Mouse (Mus musculus) heart, embryonic 10.5 days (tissue): ENCODE results near the gene Kti12. TPM values are rescaled to one million over a fixed set of nuclear protein-coding genes. Genes with fewer than 3 reads are reported as not detected.

Source experiments
- DNase-seq: peaks from one replicate; pipeline ENCODE4 v3.0.0-alpha.2; 2017; ENCODE audit warnings: low spot score
- H3K27ac ChIP-seq: fragments of 300-500 bp; sonication (generic); 2 replicates; pipeline ENCODE4 v1.5.1; 2016; ENCODE audit warnings: mild to moderate bottlenecking
- H3K27me3 ChIP-seq: fragments of 300-500 bp; sonication (generic); 2 replicates; pipeline ENCODE4 v1.6.1; 2016; ENCODE audit warnings: mild to moderate bottlenecking; ENCODE audit not compliant: poor library complexity, insufficient read depth, severe bottlenecking
- H3K36me3 ChIP-seq: fragments of 300-500 bp; sonication (generic); 2 replicates; pipeline ENCODE4 v1.6.1; 2016; ENCODE audit warnings: mild to moderate bottlenecking, moderate library complexity
- H3K4me1 ChIP-seq: fragments of 300-500 bp; sonication (generic); 2 replicates; pipeline ENCODE4 v1.6.1; 2016; ENCODE audit warnings: mild to moderate bottlenecking
- H3K4me3 ChIP-seq: fragments of 300-500 bp; sonication (generic); 2 replicates; pipeline ENCODE4 v1.5.1; 2016; ENCODE audit warnings: mild to moderate bottlenecking, moderate library complexity
- H3K9me3 ChIP-seq: fragments of 300-500 bp; sonication (generic); 2 replicates; pipeline ENCODE4 v1.6.1; 2016; ENCODE audit warnings: mild to moderate bottlenecking, moderate library complexity
- WGBS: fragments of 180-500 bp; shearing (Covaris S2); methylation state at CpG from one replicate; pipeline ENCODE4 v1.1.7; 2016; 5-methylcytosine and 5-hydroxymethylcytosine counted together
- polyA plus RNA-seq: library from polyadenylated mRNA; unstranded; fragments of >200 nt; fragmentation: Nextera tagmentation; extraction: Ambion mirVana; gene quantifications from 2 replicates; pipeline ENCODE4 v1.2.1, GENCODE M21; 2016

Kti12 gene
- polyA plus RNA-seq, 1 experiment from 2014 or later = 57.3 TPM

DNA sequence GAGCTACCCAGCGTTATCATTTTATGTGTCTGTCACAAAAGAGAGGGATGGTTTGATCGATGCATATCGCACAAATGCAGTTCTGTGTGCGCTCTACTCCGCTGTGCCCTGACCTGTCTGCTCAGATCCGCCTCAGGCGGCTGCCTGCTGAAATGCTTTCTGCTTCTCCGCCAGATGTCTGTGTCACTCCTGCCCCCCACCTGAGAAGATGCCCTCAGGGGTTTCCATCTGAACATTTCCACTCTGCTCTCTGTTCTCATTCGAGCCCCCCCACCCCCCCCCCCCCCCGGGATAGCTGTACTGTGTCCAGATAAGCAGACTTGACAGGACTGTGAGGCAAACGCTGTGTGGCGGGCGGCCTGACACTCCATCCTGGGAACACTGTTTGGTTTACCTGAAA lies 36.2 kb downstream of the Kti12 start:
- Histone ChIP-seq H3K9me3 (no peaks in the 10 kb centered on the region), H3K27me3 (peaks cover 11% of the 10 kb centered on the region; the same call in 1 of the 2 replicates), H3K36me3 (no peaks in the 10 kb centered on the region), H3K4me1 (peaks cover 13% of the 10 kb centered on the region), H3K4me3 (no peak overlapping the region), H3K27ac (no peak overlapping the region)
- 35% methylated on average over 13 of the region's 13 CpGs for WGBS
- no peak for DNase-seq

DNA sequence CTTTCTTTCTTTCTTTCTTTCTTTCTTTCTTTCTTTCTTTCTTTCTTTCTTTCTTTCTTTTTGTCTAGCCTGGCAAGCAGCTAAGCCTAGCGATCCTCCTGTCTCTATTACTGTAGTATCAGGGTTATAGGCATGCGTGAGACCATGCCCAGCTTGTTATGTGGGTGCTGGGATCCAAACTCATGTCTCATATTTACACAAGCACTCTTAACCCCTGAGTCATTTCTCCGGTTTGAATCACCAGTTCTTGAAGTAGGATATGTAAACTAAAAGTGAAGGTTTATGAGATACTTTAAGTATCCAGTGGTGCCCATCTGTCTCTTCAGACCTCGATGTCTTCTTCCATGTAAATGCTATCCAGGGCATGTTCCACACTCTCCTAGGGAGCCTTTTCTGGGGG lies 39.9 kb downstream of the Kti12 start:
- Histone ChIP-seq H3K36me3 (no peaks in the 10 kb centered on the region), H3K9me3 (no peaks in the 10 kb centered on the region), H3K4me1 (peaks cover 3% of the 10 kb centered on the region; the same call in 1 of the 2 replicates), H3K27ac (no peak overlapping the region), H3K4me3 (no peak overlapping the region), H3K27me3 (no peaks in the 10 kb centered on the region)
- no peak for DNase-seq
- 78% methylated on average over 4 of the region's 4 CpGs for WGBS

GRCm38 (mm10) chr4:108890876-108891275 lies 43.3 kb downstream of the Kti12 start:
- Histone ChIP-seq H3K9me3 (no peaks in the 10 kb centered on the region), H3K27ac (no peak overlapping the region), H3K4me3 (no peak overlapping the region), H3K27me3 (no peaks in the 10 kb centered on the region), H3K36me3 (no peaks in the 10 kb centered on the region), H3K4me1 (no peaks in the 10 kb centered on the region)
- WGBS = 76% methylated on average over 6 of the region's 6 CpGs
- no peak for DNase-seq

Other genes starting within 250 kb of the Kti12 start
- gene Cc2d1b, start 227.8 kb upstream of the Kti12 start, polyA plus RNA-seq = 23.1 and 24.7 TPM in 2 replicates
- gene 3110021N24Rik, start 128.1 kb upstream of the Kti12 start, polyA plus RNA-seq = 0.92 and 1.4 TPM in 2 replicates
- gene Zfyve9, start 67.0 kb upstream of the Kti12 start, polyA plus RNA-seq = 3.3 and 3.4 TPM in 2 replicates
- 160 and 165 TPM in 2 replicates for gene Btf3l4, start 14.2 kb upstream of the Kti12 start, polyA plus RNA-seq
- 101 and 106 TPM in 2 replicates for gene Txndc12, start 13.2 kb upstream of the Kti12 start, polyA plus RNA-seq
- gene A730015C16Rik, start 834 bp downstream of the Kti12 start, polyA plus RNA-seq = 1.2 and 1.4 TPM in 2 replicates
- 10.6 and 15.7 TPM in 2 replicates for gene Rab3b, start 31.3 kb downstream of the Kti12 start, polyA plus RNA-seq
- gene Nrd1, start 152.9 kb downstream of the Kti12 start, polyA plus RNA-seq = 54.4 and 62.4 TPM in 2 replicates